Mouse (Mus musculus) kidney, embryonic 14.5 days (tissue): ENCODE data around the gene Zfp688. TPM values are rescaled to one million over a fixed set of nuclear protein-coding genes. Genes with fewer than 3 reads are reported as not detected.
"Not testable (repeated sequence)": the region's sequence is repeated elsewhere in the genome, so short reads cannot be mapped to it uniquely, and the experiment has no call there.

Experiments
- ATAC-seq: fragments of 200-750 bp; cut with Nextera tagmentation; 2 replicates; pipeline ENCODE4 v1.8.0; 2017; ENCODE audit warnings: moderate number of reproducible peaks, mild to moderate bottlenecking, moderate TSS enrichment, moderate library complexity; ENCODE audit not compliant: low FRiP score, low TSS enrichment
- H3K27ac ChIP-seq: fragments of 300-500 bp; sonication (generic); 2 replicates; pipeline ENCODE4 v1.5.1; 2014; ENCODE audit warnings: low read depth, mild to moderate bottlenecking, low read length, moderate library complexity, mixed read lengths
- H3K27me3 ChIP-seq: fragments of 300-500 bp; sonication (generic); 2 replicates; pipeline ENCODE4 v1.6.1; 2014; ENCODE audit warnings: mild to moderate bottlenecking, low read length; ENCODE audit not compliant: control insufficient read depth, insufficient read depth
- H3K36me3 ChIP-seq: fragments of 300-500 bp; sonication (generic); 2 replicates; pipeline ENCODE4 v1.6.1; 2014; ENCODE audit warnings: low read length, mixed read lengths; ENCODE audit not compliant: control insufficient read depth, insufficient read depth
- H3K4me1 ChIP-seq: fragments of 300-500 bp; sonication (generic); 2 replicates; pipeline ENCODE4 v1.6.1; 2014; ENCODE audit warnings: low read length, mixed read lengths; ENCODE audit not compliant: control insufficient read depth, insufficient read depth
- H3K4me2 ChIP-seq: fragments of 300-500 bp; sonication (generic); replicated peaks from 2 replicates; pipeline ENCODE4 v1.6.1; 2014; ENCODE audit warnings: low read depth, mild to moderate bottlenecking, low read length
- H3K4me3 ChIP-seq: fragments of 300-500 bp; sonication (generic); 2 replicates; pipeline ENCODE4 v1.5.1; 2014; ENCODE audit warnings: mild to moderate bottlenecking, low read length
- H3K9ac ChIP-seq: fragments of 300-500 bp; sonication (generic); 2 replicates; pipeline ENCODE4 v1.6.1; 2014; ENCODE audit warnings: low read depth, mild to moderate bottlenecking, low read length, moderate library complexity
- H3K9me3 ChIP-seq: fragments of 300-500 bp; sonication (generic); 2 replicates; pipeline ENCODE4 v1.6.1; 2016; ENCODE audit warnings: low read length; ENCODE audit not compliant: control insufficient read depth
- WGBS: fragments of 180-500 bp; shearing (Covaris S2); extraction: QIAGEN DNeasy Blood & Tissue Kit; methylation state at CpG from one replicate; pipeline ENCODE4 v1.1.7; 2014; 5-methylcytosine and 5-hydroxymethylcytosine counted together
- polyA plus RNA-seq: library from polyadenylated mRNA; unstranded; fragments of >200 nt; fragmentation: Nextera tagmentation; extraction: Ambion mirVana; gene quantifications from 2 replicates; pipeline ENCODE4 v1.2.1, GENCODE M21; 2014

Zfp688 gene
- polyA plus RNA-seq, 1 experiment from 2014 or later: 27.6 TPM

- peak within 1 kb of the TSS; percentile 78 for H3K27ac ChIP-seq
- no peaks in the 10 kb centered on the region for H3K27me3 ChIP-seq
- H3K4me1 ChIP-seq: peaks cover 9% of the 10 kb centered on the region; the same call in 1 of the 2 replicates
- ATAC-seq: peak; percentile 93
- H3K9ac ChIP-seq: peak within 1 kb of the TSS; percentile 78
- peak within 1 kb of the TSS; percentile 85 for H3K4me2 ChIP-seq
- no peaks in the 10 kb centered on the region for H3K9me3 ChIP-seq
- peak within 1 kb of the TSS; percentile 75 for H3K4me3 ChIP-seq
- H3K36me3 ChIP-seq: peaks cover 5% of the 10 kb centered on the region
- under 1% methylated on average over 45 of the region's 45 CpGs for WGBS
Observed at GRCm38 (mm10) chr7:127393157-127393943, 28.5 kb downstream of the Zfp688 start, which contains the start of gene E430018J23Rik. TSS of gene E430018J23Rik (minus strand) at chr7:127393629.

GRCm38 (mm10) chr7:127392251-127392824, 29.5 kb downstream of the Zfp688 start:
- Histone ChIP-seq H3K4me2 (peak overlapping the region; percentile 85), H3K27me3 (no peaks in the 10 kb centered on the region), H3K4me1 (peaks cover 9% of the 10 kb centered on the region; the same call in 1 of the 2 replicates), H3K36me3 (peaks cover 5% of the 10 kb centered on the region), H3K27ac (no peak overlapping the region), H3K4me3 (peak overlapping the region; percentile 75; the same call in 1 of the 2 replicates), H3K9me3 (no peaks in the 10 kb centered on the region), H3K9ac (peak overlapping the region; percentile 78; the same call in 1 of the 2 replicates)
- WGBS: 86% methylated on average over 8 of the region's 8 CpGs
- no peak for ATAC-seq

- Histone ChIP-seq H3K9ac (no peak overlapping the region), H3K9me3 (no peaks in the 10 kb centered on the region), H3K27me3 (no peaks in the 10 kb centered on the region), H3K36me3 (peaks cover 5% of the 10 kb centered on the region), H3K4me2 (no peak overlapping the region), H3K27ac (no peak overlapping the region), H3K4me3 (no peak overlapping the region), H3K4me1 (peaks cover 9% of the 10 kb centered on the region; the same call in 1 of the 2 replicates)
- ATAC-seq: no peak
- 94% methylated on average over 16 of the region's 16 CpGs for WGBS
Observed at GRCm38 (mm10) chr7:127391538-127391937, 30.3 kb downstream of the Zfp688 start.

- Histone ChIP-seq H3K36me3 (peaks cover 5% of the 10 kb centered on the region), H3K4me2 (no peak overlapping the region), H3K27me3 (no peaks in the 10 kb centered on the region), H3K4me3 (no peak overlapping the region), H3K9me3 (no peaks in the 10 kb centered on the region), H3K27ac (no peak overlapping the region), H3K9ac (no peak overlapping the region), H3K4me1 (peaks cover 9% of the 10 kb centered on the region; the same call in 1 of the 2 replicates)
- WGBS: 73% methylated on average over 7 of the region's 7 CpGs
- ATAC-seq: no peak
Observed at GRCm38 (mm10) chr7:127390306-127390705, 31.6 kb downstream of the Zfp688 start.

GRCm38 (mm10) chr7:127388201-127388600, 33.7 kb downstream of the Zfp688 start:
- not testable (repeated sequence) for H3K27me3 ChIP-seq, H3K4me2 ChIP-seq, H3K9me3 ChIP-seq, H3K4me1 ChIP-seq, ATAC-seq, H3K4me3 ChIP-seq, H3K9ac ChIP-seq, H3K27ac ChIP-seq, H3K36me3 ChIP-seq

GRCm38 (mm10) chr7:127386641-127387392, 35.1 kb downstream of the Zfp688 start, which contains the start of gene 9130019O22Rik:
TSS of gene 9130019O22Rik (minus strand) at chr7:127387166.
- H3K27ac ChIP-seq: no peak within 1 kb of the TSS
- peaks cover 3% of the 10 kb centered on the region for H3K36me3 ChIP-seq
- H3K4me1 ChIP-seq: no peaks in the 10 kb centered on the region
- no peaks in the 10 kb centered on the region for H3K27me3 ChIP-seq
- H3K4me3 ChIP-seq: peak within 1 kb of the TSS; percentile 50
- peak; percentile 90 for ATAC-seq
- 19% methylated on average over 38 of the region's 38 CpGs for WGBS
- H3K4me2 ChIP-seq: peak within 1 kb of the TSS; percentile 57
- peaks cover 3% of the 10 kb centered on the region; the same call in 1 of the 2 replicates for H3K9me3 ChIP-seq
- H3K9ac ChIP-seq: peak within 1 kb of the TSS; percentile 71

GRCm38 (mm10) chr7:127385560-127385959, 36.3 kb downstream of the Zfp688 start:
- not testable (repeated sequence) for ATAC-seq, H3K9ac ChIP-seq, H3K27ac ChIP-seq, H3K36me3 ChIP-seq, H3K27me3 ChIP-seq, H3K4me2 ChIP-seq, H3K4me1 ChIP-seq, H3K4me3 ChIP-seq, H3K9me3 ChIP-seq
- WGBS: 96% methylated on average over 4 of the region's 4 CpGs

GRCm38 (mm10) chr7:127378310-127378921, 43.5 kb downstream of the Zfp688 start:
- no peak overlapping the region for H3K4me3 ChIP-seq
- H3K4me2 ChIP-seq: no peak overlapping the region

More at GRCm38 (mm10) chr7:127378310-127378921, 43.5 kb downstream of the Zfp688 start:
- Histone ChIP-seq H3K9me3 (0 out of 2 replicates have a peak, but pooled peaks cover 3% of the 10 kb centered on the region), H3K4me1 (no peaks in the 10 kb centered on the region), H3K27ac (no peak overlapping the region), H3K27me3 (no peaks in the 10 kb centered on the region), H3K9ac (no peak overlapping the region), H3K36me3 (peaks cover 6% of the 10 kb centered on the region; the same call in 1 of the 2 replicates)
- 82% methylated on average over 6 of the region's 6 CpGs for WGBS
- no peak for ATAC-seq
